Mouse (Mus musculus): ENCODE results near the gene Clint1.

GRCm38 (mm10) chr11:45885606-45886230 is 33.9 kb downstream of the Clint1 start:
- TF ChIP-seq POLR2A (IDR thresholded peaks at IDR 0.05; ENCODE audit: borderline replicate concordance, control insufficient read depth, low read depth, low read length) (no peak), CTCF (IDR thresholded peaks at IDR 0.05; ENCODE audit: control insufficient read depth, insufficient read depth, low read length) (no peak)

Data from bone marrow, adult 2 months (tissue).